Mouse (Mus musculus) stomach, embryonic 14.5 days (tissue): ENCODE measurements around the gene Nfatc3. TPM values are rescaled to one million over a fixed set of nuclear protein-coding genes. Genes with fewer than 3 reads are reported as not detected.

Experiments used
- ATAC-seq: fragments of 200-750 bp; cut with Nextera tagmentation; 2 replicates; pipeline ENCODE4 v1.8.0; 2017; ENCODE audit warnings: low read depth, moderate TSS enrichment; ENCODE audit not compliant: insufficient number of reproducible peaks, insufficient read depth, low FRiP score
- H3K27ac ChIP-seq: fragments of 300-500 bp; sonication (generic); 2 replicates; pipeline ENCODE4 v1.5.1; 2014; ENCODE audit warnings: mild to moderate bottlenecking, low read length, moderate library complexity, mixed read lengths
- H3K27me3 ChIP-seq: fragments of 300-500 bp; sonication (generic); 2 replicates; pipeline ENCODE4 v1.6.1; 2014; ENCODE audit warnings: low read length, control low read depth, mixed read lengths; ENCODE audit not compliant: control insufficient read depth, insufficient read depth
- H3K36me3 ChIP-seq: fragments of 300-500 bp; sonication (generic); 2 replicates; pipeline ENCODE4 v1.6.1; 2014; ENCODE audit warnings: mild to moderate bottlenecking, control low read depth, low read length, moderate library complexity, mixed read lengths; ENCODE audit not compliant: control insufficient read depth, insufficient read depth
- H3K4me1 ChIP-seq: fragments of 300-500 bp; sonication (generic); 2 replicates; pipeline ENCODE4 v1.6.1; 2014; ENCODE audit warnings: low read length, control low read depth, mixed read lengths; ENCODE audit not compliant: control insufficient read depth, insufficient read depth
- H3K4me2 ChIP-seq: fragments of 300-500 bp; sonication (generic); replicated peaks from 2 replicates; pipeline ENCODE4 v1.6.1; 2014; ENCODE audit warnings: low read depth, low read length, control low read depth
- H3K4me3 ChIP-seq: fragments of 300-500 bp; sonication (generic); 2 replicates; pipeline ENCODE4 v1.5.1; 2014; ENCODE audit warnings: low read depth, low read length, control low read depth
- H3K9ac ChIP-seq: fragments of 300-500 bp; sonication (generic); replicated peaks from 2 replicates; pipeline ENCODE4 v1.6.1; 2014; ENCODE audit warnings: low read depth, mild to moderate bottlenecking, control low read depth, low read length, moderate library complexity, mixed read lengths
- H3K9me3 ChIP-seq: fragments of 300-500 bp; sonication (generic); 2 replicates; pipeline ENCODE4 v1.6.1; 2016; ENCODE audit warnings: low read depth, low read length, control low read depth; ENCODE audit not compliant: control insufficient read depth
- WGBS: fragments of 180-500 bp; shearing (Covaris S2); extraction: QIAGEN DNeasy Blood & Tissue Kit; methylation state at CpG from one replicate; pipeline ENCODE4 v1.1.7; 2014; 5-methylcytosine and 5-hydroxymethylcytosine counted together
- polyA plus RNA-seq: library from polyadenylated mRNA; unstranded; fragments of >200 nt; fragmentation: Nextera tagmentation; extraction: Ambion mirVana; gene quantifications from 2 replicates; pipeline ENCODE4 v1.2.1, GENCODE M21; 2014

Nfatc3 gene
- polyA plus RNA-seq, 1 experiment from 2014 or later: 10.5 TPM

GRCm38 (mm10) chr8:106038721-106039120 is 19.9 kb upstream of the Nfatc3 start:
- no peak for ATAC-seq

GRCm38 (mm10) chr8:106039605-106040004 is 19.0 kb upstream of the Nfatc3 start:
- no peaks in the 10 kb centered on the region for H3K4me1 ChIP-seq
- no peaks in the 10 kb centered on the region for H3K9me3 ChIP-seq
- H3K4me3 ChIP-seq: no peak overlapping the region
- no peak overlapping the region for H3K4me2 ChIP-seq
- H3K9ac ChIP-seq: no peak overlapping the region
- no peaks in the 10 kb centered on the region for H3K36me3 ChIP-seq
- no peak for ATAC-seq
- no peak overlapping the region for H3K27ac ChIP-seq
- H3K27me3 ChIP-seq: no peaks in the 10 kb centered on the region
- 79% methylated on average over 4 of the region's 4 CpGs for WGBS

More at GRCm38 (mm10) chr8:106038721-106039120, 19.9 kb upstream of the Nfatc3 start:
- WGBS: 84% methylated on average over 10 of the region's 10 CpGs
- no peaks in the 10 kb centered on the region for H3K36me3 ChIP-seq
- H3K27ac ChIP-seq: no peak overlapping the region
- no peak overlapping the region for H3K4me3 ChIP-seq
- no peak overlapping the region for H3K9ac ChIP-seq
- H3K9me3 ChIP-seq: no peaks in the 10 kb centered on the region
- H3K27me3 ChIP-seq: no peaks in the 10 kb centered on the region
- H3K4me1 ChIP-seq: no peaks in the 10 kb centered on the region
- H3K4me2 ChIP-seq: no peak overlapping the region

DNA sequence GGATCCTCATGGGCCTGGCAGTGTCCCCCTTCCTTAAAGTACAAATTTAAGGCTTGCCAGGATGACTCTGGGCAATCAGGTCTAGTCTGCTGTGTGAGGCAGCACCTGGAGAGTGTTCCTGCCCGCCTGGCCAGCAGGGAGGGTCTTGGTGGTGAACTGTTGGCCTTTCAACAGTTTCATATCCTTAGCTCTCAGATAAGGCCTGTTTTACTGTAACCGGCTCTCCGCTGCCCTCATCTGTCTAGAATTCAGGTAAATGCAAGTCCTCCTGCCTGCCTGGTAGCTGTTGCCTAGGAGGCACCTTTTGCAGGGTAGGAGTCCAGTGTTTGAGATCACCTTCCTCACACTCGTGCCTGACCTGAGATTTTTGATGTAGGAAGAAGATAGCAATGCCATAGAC is 18.4 kb upstream of the Nfatc3 start:
- Histone ChIP-seq H3K9ac (no peak overlapping the region), H3K36me3 (no peaks in the 10 kb centered on the region), H3K27me3 (no peaks in the 10 kb centered on the region), H3K4me2 (no peak overlapping the region), H3K27ac (no peak overlapping the region), H3K4me1 (no peaks in the 10 kb centered on the region), H3K9me3 (no peaks in the 10 kb centered on the region), H3K4me3 (no peak overlapping the region)
- 57% methylated on average over 4 of the region's 4 CpGs for WGBS
- no peak for ATAC-seq

DNA sequence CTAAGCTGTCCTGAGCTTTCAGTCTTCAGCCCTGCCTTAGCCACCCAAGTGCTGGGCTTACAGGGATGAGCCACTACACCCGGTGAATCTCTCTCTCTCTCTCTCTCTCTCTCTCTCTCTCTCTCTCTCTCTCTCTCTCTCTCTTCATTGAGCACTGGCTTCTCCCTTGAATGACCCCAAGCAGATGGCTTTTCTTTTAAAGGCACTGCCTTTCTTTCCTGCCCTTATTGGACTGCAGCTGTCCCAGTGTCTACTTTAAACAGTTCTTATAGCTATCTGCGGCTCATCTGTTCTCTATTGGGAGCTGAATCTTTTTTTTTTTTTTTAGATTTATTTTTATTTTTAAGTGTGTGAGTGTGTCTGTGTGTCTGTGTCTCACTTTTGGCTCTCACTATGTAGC is 15.6 kb upstream of the Nfatc3 start:
- H3K27me3 ChIP-seq: no peaks in the 10 kb centered on the region
- WGBS: 78% methylated on average over 2 of the region's 2 CpGs
- no peak overlapping the region for H3K4me2 ChIP-seq
- H3K9ac ChIP-seq: no peak overlapping the region
- no peak overlapping the region for H3K27ac ChIP-seq
- no peaks in the 10 kb centered on the region for H3K9me3 ChIP-seq
- no peak for ATAC-seq
- H3K36me3 ChIP-seq: no peaks in the 10 kb centered on the region
- no peaks in the 10 kb centered on the region for H3K4me1 ChIP-seq
- H3K4me3 ChIP-seq: no peak overlapping the region

DNA sequence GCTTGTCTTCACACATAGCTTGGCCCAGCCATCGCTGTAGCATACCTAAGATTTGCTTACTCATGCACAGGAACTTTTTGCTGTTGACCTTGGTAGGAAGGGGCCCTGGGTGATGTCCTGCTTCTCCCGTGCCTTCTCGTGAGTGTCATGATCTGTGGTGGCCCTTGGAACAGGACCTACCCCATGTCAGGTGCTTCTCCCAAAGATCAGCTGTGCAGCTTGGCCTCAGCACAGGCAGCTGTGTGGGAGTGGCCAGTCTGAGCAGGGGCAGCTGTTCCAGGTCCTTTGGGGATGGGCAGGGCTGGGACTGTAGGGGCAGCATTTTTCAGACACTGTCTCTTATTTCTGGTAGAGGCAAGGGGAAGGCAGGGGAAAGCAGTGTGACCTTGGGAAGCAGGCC is 14.5 kb upstream of the Nfatc3 start:
- Histone ChIP-seq H3K4me2 (no peak overlapping the region), H3K9me3 (no peaks in the 10 kb centered on the region), H3K9ac (no peak overlapping the region), H3K4me3 (no peak overlapping the region), H3K36me3 (no peaks in the 10 kb centered on the region), H3K27ac (no peak overlapping the region), H3K4me1 (no peaks in the 10 kb centered on the region), H3K27me3 (no peaks in the 10 kb centered on the region)
- ATAC-seq: no peak
- WGBS: 70% methylated on average over 3 of the region's 3 CpGs

GRCm38 (mm10) chr8:106046872-106047559 is 11.6 kb upstream of the Nfatc3 start:
- H3K9ac ChIP-seq: no peak overlapping the region

GRCm38 (mm10) chr8:106047854-106048630 is 10.6 kb upstream of the Nfatc3 start:
- Histone ChIP-seq H3K4me3 (no peak overlapping the region), H3K36me3 (peaks cover 5% of the 10 kb centered on the region), H3K4me2 (no peak overlapping the region), H3K9ac (no peak overlapping the region), H3K9me3 (no peaks in the 10 kb centered on the region), H3K4me1 (no peaks in the 10 kb centered on the region), H3K27me3 (no peaks in the 10 kb centered on the region), H3K27ac (no peak overlapping the region)
- WGBS: 75% methylated on average over 5 of the region's 5 CpGs
- ATAC-seq: no peak

More at GRCm38 (mm10) chr8:106046872-106047559, 11.6 kb upstream of the Nfatc3 start:
- no peaks in the 10 kb centered on the region for H3K27me3 ChIP-seq
- WGBS: 92% methylated on average over 11 of the region's 11 CpGs
- peaks cover 2% of the 10 kb centered on the region; the same call in 1 of the 2 replicates for H3K36me3 ChIP-seq
- H3K4me3 ChIP-seq: no peak overlapping the region
- no peak overlapping the region for H3K27ac ChIP-seq
- no peaks in the 10 kb centered on the region for H3K9me3 ChIP-seq
- peak; percentile 42; the same call in 1 of the 2 replicates for ATAC-seq
- no peaks in the 10 kb centered on the region for H3K4me1 ChIP-seq
- H3K4me2 ChIP-seq: no peak overlapping the region

- Histone ChIP-seq H3K9ac (no peak overlapping the region), H3K36me3 (peaks cover 8% of the 10 kb centered on the region), H3K4me3 (no peak overlapping the region), H3K9me3 (no peaks in the 10 kb centered on the region), H3K27ac (no peak overlapping the region), H3K27me3 (no peaks in the 10 kb centered on the region), H3K4me2 (no peak overlapping the region), H3K4me1 (0 out of 2 replicates have a peak, but pooled peaks cover 4% of the 10 kb centered on the region)
- no peak for ATAC-seq
- 91% methylated on average over 6 of the region's 6 CpGs for WGBS
These were observed 8.8 kb upstream of the Nfatc3 start for GRCm38 (mm10) chr8:106049840-106050239.
